In genomic region chr6:29198309-29199222, GRCm38 (mm10) we compare ENCODE assay signal across 8 mouse cellular contexts. TPM values are rescaled to one million over a fixed set of nuclear protein-coding genes. Genes with fewer than 3 reads are reported as not detected.
DNase-seq lines count a peak whose midpoint lies in the region; ATAC-seq lines count a peak whose summit lies in the region.

No protein-coding gene starts in this region.

- peak; percentile 97 for DNase-seq in NIH3T3 (ENCODE audit: low read depth)
- peak; percentile 94 to 96 for DNase-seq in cerebellum, postnatal 14 days
- DNase-seq in gastrocnemius, adult 18-20 months (ENCODE audit: low spot score), result peak; percentile 91
- peak; percentile 83 for DNase-seq in left cerebral cortex, adult 11 months (ENCODE audit: low spot score)
- peak; percentile 96 for DNase-seq in lung, postnatal 36 days
- peak; percentile 96 for DNase-seq in retina, postnatal 1 day
- DNase-seq in thymus, postnatal 4 days, result peak; percentile 92

- peak overlapping the region; percentile 70 for H3K4me2 ChIP-seq in hindbrain, embryonic 16.5 days (ENCODE audit: low read length)

- H3K4me3 ChIP-seq in hindbrain, embryonic 16.5 days (ENCODE audit: low read length), result peak overlapping the region; percentile 36

- peak overlapping the region; percentile 57 for H3K27ac ChIP-seq in hindbrain, embryonic 16.5 days (ENCODE audit: low read depth, low read length)

- peak; percentile 92 for ATAC-seq in hindbrain, embryonic 16.5 days

- peaks cover 11% of the 10 kb centered on the region for H3K36me3 ChIP-seq in hindbrain, embryonic 16.5 days (ENCODE audit: control insufficient read depth, insufficient read depth, low read length)

- 10% methylated on average over 25 of the region's 25 CpGs for WGBS in hindbrain, embryonic 16.5 days

- peak overlapping the region; percentile 64 for H3K9ac ChIP-seq in hindbrain, embryonic 16.5 days (ENCODE audit: low read depth, low read length)

- no peaks in the 10 kb centered on the region for H3K9me3 ChIP-seq in hindbrain, embryonic 16.5 days (ENCODE audit: control insufficient read depth, low read length)

- peaks cover 12% of the 10 kb centered on the region for H3K4me1 ChIP-seq in hindbrain, embryonic 16.5 days (ENCODE audit: control insufficient read depth, insufficient read depth, low read depth, low read length)

- H3K27me3 ChIP-seq in hindbrain, embryonic 16.5 days (replicated peaks; ENCODE audit: control insufficient read depth, insufficient read depth, low read length), result no peaks in the 10 kb centered on the region

RNA-seq across cellular contexts. Expression of gene Impdh1, which starts 17.6 kb away (rescaled TPM):
- total RNA-seq in gastrocnemius, adult 18-20 months (2021), result 10 to 100 TPM in 1 of 2 experiments, 1 to 10 TPM in 1; 9.2 to 12.8 TPM
- polyA plus RNA-seq in hindbrain, embryonic 16.5 days (2015; fragmentation: Nextera tagmentation; extraction: Ambion mirVana), result 71.5 and 80.7 TPM in 2 replicates

RNA-seq across cellular contexts. Expression of gene Prrt4, which starts 19.2 kb away (rescaled TPM):
- under 1 TPM; 0.30 to 1.00 TPM for total RNA-seq in gastrocnemius, adult 18-20 months (2021)
- 11.1 and 11.7 TPM in 2 replicates for polyA plus RNA-seq in hindbrain, embryonic 16.5 days (2015; fragmentation: Nextera tagmentation; extraction: Ambion mirVana)

RNA-seq across cellular contexts. Expression of gene Rbm28, which starts 33.8 kb away (rescaled TPM):
- total RNA-seq in gastrocnemius, adult 18-20 months (2021), result 10 to 100 TPM; 12.9 to 15.2 TPM
- 33.8 and 41.6 TPM in 2 replicates for polyA plus RNA-seq in hindbrain, embryonic 16.5 days (2015; fragmentation: Nextera tagmentation; extraction: Ambion mirVana)

Comparison
In these comparisons a context has a peak if more than half of its experiments do, and no peak if none do; other contexts are left out.
1. Peak in every context shown above with its lines: DNase-seq, ATAC-seq, H3K4me3 ChIP-seq and H3K27ac ChIP-seq.